Mouse (Mus musculus): ENCODE measurements around the gene Lhpp. TPM values are rescaled to one million over a fixed set of nuclear protein-coding genes. Genes with fewer than 3 reads are reported as not detected.

Lhpp gene
- polyA plus RNA-seq, 1 experiment from 2014 or later = 17.3 TPM

DNA sequence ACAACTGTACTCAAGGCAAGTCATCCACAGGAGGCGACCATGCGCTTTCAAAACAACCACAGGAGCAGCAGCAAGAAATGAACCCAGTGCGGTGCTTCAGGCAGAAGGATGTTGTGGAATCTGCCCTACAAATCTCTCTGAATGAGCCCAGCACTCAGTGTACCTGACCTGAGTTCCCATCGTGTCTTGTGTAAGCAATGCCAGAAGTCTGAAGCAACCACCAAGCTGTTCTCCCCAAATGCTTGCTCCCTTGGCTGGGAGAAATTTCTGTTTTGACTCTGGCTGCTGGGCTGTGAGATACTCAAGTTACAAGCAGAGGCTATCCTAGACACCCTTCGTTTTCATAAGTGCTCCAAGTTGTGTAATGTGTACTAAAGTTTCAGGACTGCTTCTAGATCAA, 4.7 kb upstream of the Lhpp start:
- Histone ChIP-seq H3K4me3 (no peak overlapping the region), H3K27me3 (ENCODE audit: poor library complexity, severe bottlenecking) (peaks cover 93% of the 10 kb centered on the region), H3K36me3 (replicated peaks) (no peaks in the 10 kb centered on the region), H3K27ac (no peak overlapping the region), H3K9me3 (no peaks in the 10 kb centered on the region), H3K4me1 (peaks cover 14% of the 10 kb centered on the region)
- WGBS = 71% methylated on average over 5 of the region's 5 CpGs
- DNase-seq (ENCODE audit: extremely low spot score, low spot score) = no peak

DNA sequence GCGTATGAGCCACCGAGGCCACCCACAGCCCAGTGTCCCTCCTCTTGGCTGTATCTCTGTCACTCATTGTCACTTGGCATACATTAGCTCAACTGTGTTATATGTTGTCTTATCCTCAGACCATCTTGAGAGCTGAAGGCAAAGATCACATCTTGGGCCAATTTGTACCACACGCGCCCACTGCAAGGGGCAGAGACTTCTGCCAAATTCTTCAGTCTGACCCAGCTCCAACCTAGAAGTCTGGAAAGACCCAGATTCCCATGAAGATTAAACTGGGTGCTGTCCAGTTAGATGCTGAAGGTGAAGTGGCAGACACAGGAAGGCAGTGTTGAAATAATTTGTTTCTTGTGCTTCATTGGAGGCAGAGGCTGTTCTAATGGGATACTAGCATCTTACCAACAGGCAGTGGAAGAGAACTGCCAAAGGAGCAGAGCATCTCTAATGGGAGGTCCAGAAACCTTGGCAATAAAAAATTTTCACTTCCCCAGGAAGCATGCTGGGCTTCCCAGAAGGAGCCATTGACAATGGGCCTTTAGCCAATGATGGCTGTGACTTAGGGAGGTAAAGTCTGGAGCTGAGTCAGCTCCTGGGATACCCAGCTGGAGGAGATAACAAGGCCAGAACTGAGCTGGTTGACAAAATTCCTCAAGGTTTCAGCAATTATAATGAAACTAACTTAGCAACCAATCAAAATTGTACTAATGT, 2.0 kb upstream of the Lhpp start:
- 98% methylated on average over 4 of the region's 4 CpGs for WGBS
- Histone ChIP-seq H3K9me3 (no peaks in the 10 kb centered on the region), H3K27ac (no peak overlapping the region), H3K4me3 (no peak overlapping the region), H3K36me3 (replicated peaks) (no peaks in the 10 kb centered on the region), H3K4me1 (peaks cover 14% of the 10 kb centered on the region), H3K27me3 (ENCODE audit: poor library complexity, severe bottlenecking) (peaks cover 66% of the 10 kb centered on the region)
- DNase-seq (ENCODE audit: extremely low spot score, low spot score) = no peak

DNA sequence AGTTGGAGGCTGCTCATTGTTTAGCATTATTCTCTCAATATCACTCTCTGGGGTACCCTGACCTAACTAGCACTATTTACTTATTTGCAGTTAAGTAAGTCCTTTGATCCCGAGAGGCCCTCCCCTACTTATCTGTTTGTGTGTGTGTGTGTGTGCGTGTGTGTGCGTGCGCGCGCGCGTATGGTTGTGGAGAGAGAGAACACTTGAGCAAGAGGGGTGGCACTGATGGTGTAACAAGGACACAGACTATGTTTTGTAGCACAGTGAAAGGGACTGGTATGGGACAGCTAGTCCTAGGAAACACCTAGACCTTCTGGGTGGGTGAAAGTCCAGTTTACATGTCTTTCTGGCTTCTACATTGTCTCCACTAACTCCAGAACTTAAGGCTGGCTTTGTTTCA, 1.1 kb downstream of the Lhpp start:
- H3K4me1 ChIP-seq = peaks cover 32% of the 10 kb centered on the region
- no peak overlapping the region for H3K27ac ChIP-seq
- no peaks in the 10 kb centered on the region for H3K36me3 ChIP-seq (replicated peaks)
- WGBS = 96% methylated on average over 8 of the region's 8 CpGs
- H3K27me3 ChIP-seq (ENCODE audit: poor library complexity, severe bottlenecking) = peaks cover 60% of the 10 kb centered on the region
- H3K4me3 ChIP-seq = no peak overlapping the region
- no peak for DNase-seq (ENCODE audit: extremely low spot score, low spot score)
- no peaks in the 10 kb centered on the region for H3K9me3 ChIP-seq

DNA sequence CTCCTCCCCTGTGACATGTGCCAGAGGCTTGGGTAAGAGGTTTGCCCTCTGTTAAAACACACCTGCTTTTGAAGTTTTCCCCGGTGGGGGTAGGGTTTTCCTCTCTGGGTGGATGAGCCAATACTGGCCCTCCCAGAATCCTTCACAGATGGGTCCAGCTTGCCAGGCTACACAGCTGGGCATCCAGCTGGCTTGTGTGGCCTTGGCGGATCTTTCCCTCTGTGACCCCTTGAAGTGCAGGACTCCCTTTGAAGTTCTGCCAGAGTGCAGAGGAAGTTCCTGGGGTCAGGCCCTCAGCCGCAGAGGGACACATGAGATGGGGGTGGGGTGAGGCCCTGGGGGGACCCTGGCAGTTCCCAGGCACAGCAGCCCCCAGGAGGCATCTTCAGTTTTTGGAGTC, 4.9 kb downstream of the Lhpp start:
- DNase-seq (ENCODE audit: extremely low spot score, low spot score) = no peak
- WGBS = 16% methylated on average over 3 of the region's 3 CpGs
- H3K9me3 ChIP-seq = no peaks in the 10 kb centered on the region
- peaks cover 35% of the 10 kb centered on the region for H3K27me3 ChIP-seq (ENCODE audit: poor library complexity, severe bottlenecking)
- no peaks in the 10 kb centered on the region for H3K36me3 ChIP-seq (replicated peaks)
- H3K27ac ChIP-seq = 0 out of 2 replicates have a peak overlapping the region, but pooled peaks have one; percentile 8
- no peak overlapping the region for H3K4me3 ChIP-seq
- H3K4me1 ChIP-seq = peaks cover 34% of the 10 kb centered on the region

DNA sequence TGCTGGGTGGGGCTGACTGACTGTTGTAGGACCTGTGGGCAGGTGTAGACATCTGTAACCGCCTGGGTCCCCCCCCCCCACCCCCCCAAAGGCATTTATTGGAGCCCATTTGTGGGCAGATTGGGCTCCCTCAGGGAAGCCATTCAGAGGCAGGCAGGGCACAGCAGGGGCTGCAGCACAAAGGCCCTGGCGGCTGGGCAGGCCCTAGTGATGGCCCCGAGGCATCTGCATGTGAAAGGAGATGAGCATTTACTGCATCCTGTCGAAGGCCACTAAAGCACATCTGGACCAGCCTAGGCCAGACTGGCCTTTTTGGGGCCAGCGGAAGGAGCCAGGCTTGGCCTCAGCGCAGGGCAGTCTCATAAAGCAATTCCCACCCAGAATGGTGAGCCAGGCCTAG, 6.0 kb downstream of the Lhpp start:
- Histone ChIP-seq H3K4me1 (peaks cover 26% of the 10 kb centered on the region), H3K27me3 (ENCODE audit: poor library complexity, severe bottlenecking) (peaks cover 38% of the 10 kb centered on the region)
- 9% methylated on average over 6 of the region's 6 CpGs for WGBS

DNA sequence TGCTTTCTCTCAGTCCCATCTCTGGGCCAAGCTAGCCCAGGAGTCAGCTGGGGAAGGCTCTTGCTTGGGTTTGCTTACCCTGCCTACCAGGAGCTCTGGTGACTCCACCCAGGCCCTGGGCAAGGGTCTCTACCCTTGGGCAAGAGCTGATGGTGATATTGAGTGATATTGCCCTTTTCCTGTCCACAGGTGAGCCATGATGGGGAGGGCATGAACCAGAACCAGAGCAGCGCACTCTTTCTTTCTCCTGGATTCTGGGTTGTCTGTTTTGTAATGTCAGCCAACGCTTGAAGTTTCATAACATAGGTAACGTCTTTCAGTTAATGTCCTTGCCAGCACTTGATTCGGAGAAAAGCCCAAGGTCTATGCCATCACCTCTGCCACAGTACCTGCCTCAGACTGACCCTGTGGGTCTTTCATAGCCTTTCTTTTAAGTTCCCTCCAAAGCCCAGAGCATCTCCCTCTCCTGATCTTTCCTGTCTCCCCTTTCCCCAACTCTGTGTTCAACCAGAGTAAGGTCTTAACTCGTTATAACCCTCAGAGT, 6.7 kb downstream of the Lhpp start:
- no peak for DNase-seq (ENCODE audit: extremely low spot score, low spot score)
- Histone ChIP-seq H3K36me3 (replicated peaks) (no peaks in the 10 kb centered on the region), H3K27ac (peak overlapping the region; percentile 49), H3K9me3 (no peaks in the 10 kb centered on the region), H3K4me3 (no peak overlapping the region), H3K27me3 (ENCODE audit: poor library complexity, severe bottlenecking) (peaks cover 41% of the 10 kb centered on the region), H3K4me1 (peaks cover 23% of the 10 kb centered on the region)
- 81% methylated on average over 5 of the region's 5 CpGs for WGBS

More for the DNA sequence above, 6.0 kb downstream of the Lhpp start:
- H3K4me3 ChIP-seq = no peak overlapping the region
- no peaks in the 10 kb centered on the region for H3K36me3 ChIP-seq (replicated peaks)
- no peak for DNase-seq (ENCODE audit: extremely low spot score, low spot score)
- H3K9me3 ChIP-seq = no peaks in the 10 kb centered on the region
- peak overlapping the region; percentile 49 for H3K27ac ChIP-seq

DNA sequence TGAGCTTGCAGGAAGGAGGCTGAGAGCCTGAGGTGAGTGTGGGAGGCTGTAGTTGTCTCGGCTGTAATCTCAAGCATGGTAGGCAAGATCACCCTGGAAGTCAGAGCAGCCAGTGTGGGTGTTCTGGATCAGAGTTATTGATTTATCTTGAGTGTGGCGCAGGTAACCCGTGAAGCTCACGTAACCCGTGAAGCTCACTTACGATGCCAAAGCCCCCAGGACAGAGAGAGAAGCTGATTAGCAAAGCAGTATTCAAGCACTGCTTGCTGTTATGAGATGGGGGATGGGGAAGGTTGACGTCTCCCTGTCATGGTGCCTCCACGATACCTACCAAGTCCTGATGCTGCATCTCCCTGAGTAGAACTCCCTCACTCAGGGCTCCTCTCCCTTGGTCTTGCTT, 9.1 kb downstream of the Lhpp start:
- Histone ChIP-seq H3K36me3 (replicated peaks) (no peaks in the 10 kb centered on the region), H3K27ac (no peak overlapping the region), H3K9me3 (no peaks in the 10 kb centered on the region), H3K4me3 (no peak overlapping the region), H3K4me1 (peaks cover 23% of the 10 kb centered on the region), H3K27me3 (ENCODE audit: poor library complexity, severe bottlenecking) (peaks cover 41% of the 10 kb centered on the region)
- WGBS = 95% methylated on average over 8 of the region's 8 CpGs
- DNase-seq (ENCODE audit: extremely low spot score, low spot score) = no peak

DNA sequence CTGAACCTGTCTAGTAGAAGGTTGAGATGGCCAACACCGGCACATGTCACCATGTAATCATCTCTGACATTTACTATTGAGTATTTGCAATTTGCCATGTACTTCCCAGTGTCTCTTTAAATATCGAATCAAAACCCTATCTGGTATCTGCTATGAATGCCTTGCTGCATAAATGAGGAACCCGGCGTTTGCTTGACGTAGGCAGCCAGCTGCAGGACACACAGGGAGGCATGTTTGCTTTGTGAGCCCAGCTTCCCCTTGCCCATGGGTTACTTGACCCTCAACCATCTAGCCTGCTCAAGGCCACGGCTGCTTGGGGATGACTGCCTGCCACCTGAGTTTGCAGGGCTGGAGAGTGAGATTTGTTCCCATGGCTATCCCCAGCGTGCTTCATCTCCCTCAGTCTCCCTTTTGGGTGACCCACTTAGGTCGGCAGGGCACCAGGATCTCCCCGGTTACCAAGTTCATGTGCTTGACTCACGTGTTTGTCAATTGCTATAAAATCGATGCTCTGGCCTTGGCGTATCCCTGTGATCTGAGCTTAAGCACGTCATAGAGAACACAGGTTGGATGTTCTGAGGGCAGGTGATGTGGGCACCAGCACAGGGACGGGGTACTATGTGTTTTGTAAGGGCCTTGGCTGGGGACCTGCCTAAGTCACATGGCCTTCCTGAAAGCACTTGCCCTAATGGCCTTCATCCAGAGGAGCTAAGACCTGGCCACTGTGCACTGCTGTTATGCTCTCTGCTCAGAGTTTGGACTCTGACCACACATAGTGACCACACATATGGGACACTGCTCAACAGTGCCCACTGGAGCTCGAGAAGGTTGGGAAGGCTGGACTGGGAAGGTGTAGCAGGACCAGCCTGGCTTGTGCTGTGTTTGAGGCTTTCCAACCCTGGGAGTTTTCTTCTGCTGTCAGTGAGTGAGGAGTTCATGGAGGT, 9.8 kb downstream of the Lhpp start:
- WGBS = 90% methylated on average over 15 of the region's 15 CpGs
- no peak overlapping the region for H3K4me3 ChIP-seq
- H3K4me1 ChIP-seq = peaks cover 18% of the 10 kb centered on the region
- H3K36me3 ChIP-seq (replicated peaks) = no peaks in the 10 kb centered on the region
- DNase-seq (ENCODE audit: extremely low spot score, low spot score) = no peak
- peaks cover 34% of the 10 kb centered on the region for H3K27me3 ChIP-seq (ENCODE audit: poor library complexity, severe bottlenecking)
- no peaks in the 10 kb centered on the region for H3K9me3 ChIP-seq
- no peak overlapping the region for H3K27ac ChIP-seq

DNA sequence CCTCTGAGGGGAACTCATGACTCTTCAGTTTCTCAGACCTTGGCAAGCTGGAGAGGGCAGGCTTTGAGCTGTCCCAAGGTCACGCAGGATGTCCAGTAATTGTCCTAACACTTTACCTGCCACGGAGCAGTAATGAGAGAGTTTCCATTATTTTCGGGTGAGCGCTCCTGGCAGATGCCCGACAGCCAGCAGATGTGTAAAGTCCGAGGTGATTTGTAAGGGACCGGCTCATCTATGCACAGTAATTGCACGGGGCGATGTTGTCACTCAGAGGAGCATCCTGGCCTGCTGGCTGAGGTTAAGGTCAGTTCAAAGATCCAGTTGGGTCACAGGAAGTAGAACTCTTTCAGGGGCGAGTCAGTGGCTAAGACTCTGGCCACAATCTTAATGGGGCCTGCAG, 13.7 kb downstream of the Lhpp start:
- 78% methylated on average over 10 of the region's 10 CpGs for WGBS

DNA sequence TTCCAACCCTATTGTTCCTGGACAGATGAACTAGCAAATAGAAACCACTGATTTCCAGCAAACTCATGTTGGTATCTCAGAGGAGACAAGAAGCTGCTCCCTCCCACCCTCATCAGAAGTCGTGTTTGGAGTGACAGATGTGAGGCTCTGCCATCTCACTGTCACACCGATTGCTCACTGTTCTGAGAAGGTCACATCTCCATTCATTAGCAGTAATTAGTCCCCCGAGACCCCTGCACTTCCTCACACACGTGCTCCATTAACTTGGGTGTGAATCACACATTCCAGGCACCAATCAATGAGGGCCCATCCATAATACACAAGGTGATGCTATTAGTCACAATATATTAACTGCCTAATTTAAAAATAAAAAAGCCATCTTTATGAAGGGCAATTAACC, 15.7 kb downstream of the Lhpp start:
- WGBS = 71% methylated on average over 4 of the region's 4 CpGs
- DNase-seq (ENCODE audit: extremely low spot score, low spot score) = no peak
- peaks cover 6% of the 10 kb centered on the region; the same call in 1 of the 2 replicates for H3K4me1 ChIP-seq
- H3K27me3 ChIP-seq (ENCODE audit: poor library complexity, severe bottlenecking) = peaks cover 16% of the 10 kb centered on the region
- H3K9me3 ChIP-seq = no peaks in the 10 kb centered on the region
- H3K36me3 ChIP-seq (replicated peaks) = no peaks in the 10 kb centered on the region
- no peak overlapping the region for H3K27ac ChIP-seq
- H3K4me3 ChIP-seq = no peak overlapping the region

More for the DNA sequence above, 13.7 kb downstream of the Lhpp start:
- Histone ChIP-seq H3K27me3 (ENCODE audit: poor library complexity, severe bottlenecking) (peaks cover 12% of the 10 kb centered on the region), H3K4me1 (no peaks in the 10 kb centered on the region), H3K36me3 (replicated peaks) (no peaks in the 10 kb centered on the region), H3K4me3 (no peak overlapping the region), H3K27ac (no peak overlapping the region), H3K9me3 (no peaks in the 10 kb centered on the region)
- no peak for DNase-seq (ENCODE audit: extremely low spot score, low spot score)

DNA sequence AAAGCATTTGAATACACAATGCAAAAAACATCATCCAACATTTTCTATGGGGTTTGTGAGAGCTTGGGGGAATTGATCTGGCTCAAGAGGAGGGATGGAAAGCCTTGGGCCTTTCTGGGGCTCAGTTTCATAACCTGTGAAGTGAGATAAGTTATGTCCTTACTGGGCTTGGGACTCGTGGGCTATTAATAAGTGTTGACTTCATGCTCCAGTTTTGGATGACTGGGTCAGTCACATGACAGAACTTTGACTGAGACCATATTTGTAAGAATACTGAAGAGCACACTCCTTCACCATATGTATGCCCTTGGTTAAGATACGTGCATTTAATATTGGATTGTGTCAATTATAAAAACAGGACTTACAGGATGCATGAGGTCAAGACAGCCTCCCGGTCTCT, 17.0 kb downstream of the Lhpp start:
- H3K4me3 ChIP-seq = no peak overlapping the region
- DNase-seq (ENCODE audit: extremely low spot score, low spot score) = no peak
- H3K36me3 ChIP-seq (replicated peaks) = no peaks in the 10 kb centered on the region
- H3K9me3 ChIP-seq = no peaks in the 10 kb centered on the region
- no peak overlapping the region for H3K27ac ChIP-seq
- peaks cover 10% of the 10 kb centered on the region; the same call in 1 of the 2 replicates for H3K27me3 ChIP-seq (ENCODE audit: poor library complexity, severe bottlenecking)
- 87% methylated on average over 3 of the region's 3 CpGs for WGBS
- peaks cover 6% of the 10 kb centered on the region; the same call in 1 of the 2 replicates for H3K4me1 ChIP-seq

DNA sequence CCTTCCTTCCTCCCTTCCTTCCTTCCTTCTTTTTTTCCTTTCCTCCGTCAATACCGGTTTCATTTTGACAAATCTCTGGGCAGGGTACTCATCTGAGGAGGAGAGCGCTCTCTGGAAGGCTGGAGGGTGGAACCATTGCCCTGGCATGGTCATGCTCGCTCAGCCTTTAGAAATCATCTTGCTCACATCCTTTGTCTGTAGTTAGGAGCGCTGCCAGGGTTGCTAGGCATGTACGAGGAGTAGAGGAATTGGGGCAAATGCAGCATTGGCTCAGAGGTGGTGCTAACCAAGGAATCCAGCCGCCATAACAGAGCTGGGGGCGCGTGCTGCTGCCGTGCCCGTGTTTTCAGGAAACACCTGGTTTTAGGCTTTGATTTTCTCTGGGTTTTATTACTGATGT, 20.9 kb downstream of the Lhpp start:
- Histone ChIP-seq H3K27me3 (ENCODE audit: poor library complexity, severe bottlenecking) (peaks cover 37% of the 10 kb centered on the region), H3K27ac (no peak overlapping the region), H3K9me3 (no peaks in the 10 kb centered on the region), H3K36me3 (replicated peaks) (no peaks in the 10 kb centered on the region), H3K4me3 (no peak overlapping the region), H3K4me1 (peaks cover 12% of the 10 kb centered on the region)
- no peak for DNase-seq (ENCODE audit: extremely low spot score, low spot score)
- 83% methylated on average over 11 of the region's 11 CpGs for WGBS

DNA sequence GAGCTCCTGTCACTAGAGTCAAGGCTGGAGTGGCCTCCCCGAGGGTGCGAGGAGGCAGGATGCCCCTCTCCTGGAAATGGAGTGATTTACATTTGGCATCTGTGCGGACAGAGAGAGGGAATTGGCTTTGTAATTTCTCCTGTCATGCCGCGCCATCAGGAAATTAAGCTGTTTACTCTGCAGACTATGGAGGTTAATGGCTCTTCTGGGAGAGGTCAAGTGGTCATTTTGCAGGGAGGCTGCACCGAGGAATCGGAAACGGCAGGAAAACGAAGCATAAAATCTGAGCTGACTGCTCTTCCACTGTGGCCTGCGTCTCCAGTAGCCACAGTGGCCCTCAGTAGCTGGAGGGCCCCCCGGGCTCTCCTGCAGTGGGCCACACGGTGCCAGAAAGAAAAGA, 26.9 kb downstream of the Lhpp start:
- Histone ChIP-seq H3K27me3 (ENCODE audit: poor library complexity, severe bottlenecking) (peaks cover 68% of the 10 kb centered on the region), H3K4me1 (peaks cover 35% of the 10 kb centered on the region), H3K27ac (no peak overlapping the region), H3K36me3 (replicated peaks) (no peaks in the 10 kb centered on the region), H3K9me3 (no peaks in the 10 kb centered on the region), H3K4me3 (no peak overlapping the region)
- DNase-seq (ENCODE audit: extremely low spot score, low spot score) = no peak
- 48% methylated on average over 12 of the region's 12 CpGs for WGBS

Data from forebrain, embryonic 10.5 days (tissue).